Mouse (Mus musculus) urinary bladder, postnatal 4 days (tissue): Measurements from ENCODE around the gene Stx2.
A peak's percentile ranks its signal among the peaks of the same experiment; 100 is the strongest.
"Not testable (repeated sequence)": the region's sequence is repeated elsewhere in the genome, so short reads cannot be mapped to it uniquely, and the experiment has no call there.

ENCODE experiments used
- DNase-seq, 2 experiments: peaks; one replicate each; pipeline ENCODE4 v3.0.0; 2021 to 2022; ENCODE audit warnings: low spot score in 2 of 2

The Stx2 gene

GRCm38 (mm10) chr5:129009577-129009976 is 1.2 kb upstream of the Stx2 start:
- DNase-seq, result no peak

DNA sequence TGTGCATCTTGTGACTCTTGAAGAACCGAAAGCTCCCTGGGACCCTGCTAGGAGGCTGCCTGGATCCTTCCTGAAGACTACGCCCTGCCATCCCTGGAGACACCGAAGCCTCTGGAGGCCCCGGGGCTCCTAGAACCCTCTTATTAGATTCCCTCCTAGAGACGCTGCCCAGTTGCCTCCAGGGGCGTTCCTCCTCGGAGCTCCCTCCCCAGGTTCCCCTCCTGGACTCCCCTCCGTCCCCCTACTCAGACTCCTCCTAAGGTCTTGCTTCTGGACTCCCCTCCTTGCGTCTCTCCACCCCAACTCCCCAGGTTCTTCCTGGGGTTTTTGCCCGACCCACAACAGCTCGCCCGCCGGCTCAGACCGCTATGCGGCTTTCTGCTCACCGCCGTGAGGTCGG is 366 bp downstream of the Stx2 start:
- DNase-seq, result no peak

DNA sequence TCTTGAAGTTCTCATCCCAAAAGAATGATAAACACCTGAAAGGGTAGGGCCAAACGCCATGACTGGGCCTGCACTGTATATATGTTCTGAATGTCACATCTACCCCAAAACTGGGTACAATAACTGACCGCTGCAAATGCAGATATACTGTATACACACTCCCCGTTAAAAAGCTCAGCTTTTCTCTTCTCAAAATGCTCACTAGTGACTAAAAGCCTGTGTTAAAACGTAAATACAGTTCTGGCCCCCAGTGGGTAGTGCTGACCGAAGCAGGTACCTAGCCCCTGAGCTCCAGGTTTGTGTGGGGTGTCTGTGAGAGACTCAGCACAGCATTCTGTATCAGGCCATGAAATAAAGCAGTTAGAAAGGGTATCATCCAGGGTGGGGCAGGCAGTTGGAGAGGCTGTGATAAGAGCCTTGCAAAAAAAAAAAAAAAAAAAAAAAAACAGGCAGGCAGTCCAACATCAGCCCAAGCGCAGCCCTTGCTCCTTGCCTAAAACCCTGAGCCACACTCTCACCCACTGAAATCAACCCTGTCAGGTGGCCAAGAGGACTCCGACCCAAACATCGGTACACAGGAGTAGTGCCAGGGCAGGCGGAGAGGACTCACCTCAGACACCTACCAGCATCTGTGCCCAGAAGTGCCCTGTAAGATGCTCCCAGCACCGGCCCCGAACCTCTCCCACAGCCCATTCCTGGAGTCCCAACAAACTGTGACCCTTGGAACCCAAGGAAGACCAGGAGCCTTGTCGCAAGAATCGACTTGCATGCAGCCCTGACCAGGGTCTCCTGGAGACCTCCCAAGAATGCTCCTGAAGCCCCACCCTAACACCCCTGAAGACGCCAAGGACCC is 1.0 kb downstream of the Stx2 start:
- no peak for DNase-seq

DNA sequence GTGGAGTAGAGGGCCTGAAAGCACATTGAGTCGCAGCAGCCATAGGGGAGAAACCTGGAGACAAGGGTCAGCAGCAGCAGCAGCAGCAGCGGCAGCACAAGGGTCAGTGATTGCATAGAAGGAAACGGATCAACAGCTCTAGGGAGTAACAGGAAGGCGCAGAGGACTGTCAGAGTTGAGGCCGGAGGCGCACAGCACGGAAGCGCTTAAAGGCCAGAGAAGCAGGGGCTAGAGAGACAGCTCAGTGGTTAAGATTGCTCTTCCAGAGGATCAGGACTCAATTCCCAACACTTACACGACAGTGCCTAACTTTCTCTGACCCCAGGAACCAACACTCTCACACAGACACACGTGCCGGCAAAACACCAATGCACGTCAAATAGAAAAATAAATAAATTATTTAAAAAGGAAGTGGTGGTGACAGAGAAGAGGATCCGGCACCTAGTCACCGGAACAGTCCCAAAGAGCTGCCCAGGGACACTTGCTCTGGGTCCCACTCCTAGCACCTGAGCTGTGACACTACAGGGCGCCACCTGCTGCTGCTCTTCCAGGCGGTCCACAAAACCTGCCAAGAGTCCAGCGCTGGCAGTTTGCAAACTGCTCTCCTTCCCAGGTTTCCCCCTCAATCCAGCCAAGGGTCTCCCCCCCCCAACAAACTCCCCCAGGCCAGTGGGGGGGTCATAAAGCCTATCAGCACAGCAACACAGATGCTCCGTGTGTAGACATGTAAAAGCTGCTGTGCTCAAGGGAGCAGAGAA is 2.2 kb downstream of the Stx2 start:
- DNase-seq, result no peak

DNA sequence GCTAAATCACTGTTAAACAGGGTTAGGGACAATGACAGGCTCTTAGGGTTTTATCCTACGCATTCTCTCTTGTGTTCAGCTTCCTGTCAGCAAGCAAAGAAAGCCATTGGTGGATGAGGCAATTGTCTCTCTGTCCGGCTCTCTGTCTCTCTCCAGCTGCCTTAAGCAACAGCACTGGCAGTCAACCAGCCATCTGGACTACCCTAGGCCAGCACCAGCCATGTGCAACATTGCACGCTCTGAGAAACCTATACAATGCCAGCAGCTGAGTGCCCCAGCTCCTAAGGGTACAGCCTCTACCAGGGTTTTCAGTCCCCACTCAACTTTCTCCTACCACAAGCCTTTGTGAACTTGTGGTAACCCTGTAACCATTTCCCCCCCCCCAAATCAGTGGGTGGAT is 3.0 kb downstream of the Stx2 start:
- no peak for DNase-seq

DNA sequence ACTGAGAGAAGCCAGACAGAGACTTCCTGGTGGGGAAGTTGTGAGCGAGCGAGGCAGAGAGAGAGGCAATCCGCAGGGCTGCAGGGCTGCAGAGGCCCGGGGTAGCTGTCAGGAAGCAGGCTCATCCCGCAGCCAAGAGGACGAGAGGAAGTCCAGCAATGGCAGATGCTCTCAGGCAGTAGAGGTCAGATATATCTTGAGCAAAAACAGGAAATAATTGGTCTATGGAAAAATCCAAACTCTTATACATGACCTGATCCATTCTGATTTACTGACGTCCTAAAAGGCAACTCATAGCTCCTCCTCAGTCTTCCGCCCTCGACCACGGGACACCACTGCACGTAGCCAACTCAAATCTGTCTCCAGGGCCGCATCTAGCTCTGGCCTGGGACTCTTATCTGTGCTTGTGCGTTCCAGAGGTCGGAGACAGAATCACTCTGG is 5.8 kb downstream of the Stx2 start:
- no peak for DNase-seq

GRCm38 (mm10) chr5:129000706-129001468 is 7.5 kb downstream of the Stx2 start:
- no peak for DNase-seq

DNA sequence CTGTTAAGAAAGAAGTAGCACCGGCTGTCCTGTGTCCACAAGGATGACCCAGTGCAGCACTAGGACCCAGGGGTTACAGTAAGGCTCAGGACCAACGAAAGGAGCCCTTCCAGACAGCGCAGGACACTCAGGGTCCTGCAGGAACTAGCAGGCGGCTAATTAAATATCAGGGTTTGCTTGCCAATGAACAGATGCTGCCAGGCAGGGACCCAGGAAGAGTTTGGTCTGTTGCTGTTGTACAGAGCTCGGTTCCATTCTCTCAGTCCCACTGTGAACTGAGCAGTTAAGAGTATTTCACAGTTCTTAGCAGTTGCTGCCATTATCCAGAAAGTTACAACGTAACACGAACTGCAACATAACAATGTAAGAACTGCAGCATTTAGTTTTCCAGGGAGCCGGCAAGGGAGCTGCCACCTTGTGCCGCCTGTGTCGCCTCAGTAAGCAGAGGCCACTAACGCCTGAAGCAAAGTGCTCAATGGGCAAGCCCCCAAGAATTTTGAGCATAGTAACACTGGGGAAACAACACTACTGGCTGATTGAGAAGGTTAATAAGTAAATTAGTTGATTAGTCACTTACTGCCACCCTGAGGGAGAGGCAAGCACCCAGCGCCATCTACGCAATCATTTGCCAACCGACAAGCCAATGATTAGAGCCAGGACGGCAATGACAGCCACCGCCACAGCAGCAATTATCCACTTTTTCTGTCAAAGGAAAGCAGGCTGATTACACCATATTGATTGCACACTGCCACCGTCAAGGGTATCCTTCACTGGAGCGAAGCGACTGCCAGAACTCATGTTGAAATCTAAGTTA is 21.0 kb downstream of the Stx2 start:
- DNase-seq, result no peak

DNA sequence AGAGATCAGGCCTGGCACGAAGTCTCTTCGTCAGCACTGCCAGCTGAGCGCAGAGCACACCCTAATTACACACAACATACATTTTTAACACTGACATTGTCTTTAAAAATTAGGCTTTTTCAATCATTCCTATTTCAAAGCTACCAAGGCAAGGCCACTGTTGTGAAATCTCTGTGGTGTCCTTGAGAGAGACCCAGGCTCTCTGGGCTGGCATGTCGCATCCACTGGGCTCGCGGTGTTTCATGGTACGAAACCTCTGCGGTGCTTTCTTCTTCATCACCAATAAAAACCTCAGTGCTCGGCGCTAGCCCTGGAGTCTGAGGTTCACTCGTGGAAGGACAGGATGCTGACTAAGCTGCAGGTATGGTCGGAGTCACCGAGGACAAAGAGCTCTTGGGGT is 22.4 kb downstream of the Stx2 start:
- DNase-seq, result no peak

- DNase-seq, result no peak
These were observed 23.8 kb downstream of the Stx2 start for GRCm38 (mm10) chr5:128984536-128984935.

DNA sequence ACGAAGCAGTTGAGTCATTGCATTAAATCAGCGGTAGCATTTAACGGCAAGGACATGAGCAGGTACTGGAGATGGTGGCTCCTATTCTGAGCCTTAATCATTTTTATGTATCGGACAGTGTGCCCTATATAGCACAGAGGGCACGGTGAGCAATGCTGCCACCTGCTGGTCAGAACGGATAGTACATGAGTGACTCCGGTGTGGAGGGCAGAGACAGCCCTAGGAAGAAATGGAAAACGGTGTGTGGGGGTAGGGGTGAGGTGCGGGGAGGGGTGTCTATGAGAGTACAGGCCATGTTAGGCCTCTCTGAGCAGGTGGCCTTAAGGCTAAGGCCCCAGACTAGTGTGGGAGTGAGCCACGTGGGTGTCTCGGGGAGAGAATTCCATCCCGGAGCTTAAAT is 26.8 kb downstream of the Stx2 start:
- peak in 1 of 2 experiments; percentile 73 for DNase-seq

- DNase-seq, result no peak
These were observed 27.5 kb downstream of the Stx2 start for GRCm38 (mm10) chr5:128980857-128981256.

GRCm38 (mm10) chr5:128978957-128979356 is 29.4 kb downstream of the Stx2 start:
- DNase-seq, result no peak

- DNase-seq, result not testable (repeated sequence)
These were observed 30.9 kb downstream of the Stx2 start for GRCm38 (mm10) chr5:128977466-128977865.

DNA sequence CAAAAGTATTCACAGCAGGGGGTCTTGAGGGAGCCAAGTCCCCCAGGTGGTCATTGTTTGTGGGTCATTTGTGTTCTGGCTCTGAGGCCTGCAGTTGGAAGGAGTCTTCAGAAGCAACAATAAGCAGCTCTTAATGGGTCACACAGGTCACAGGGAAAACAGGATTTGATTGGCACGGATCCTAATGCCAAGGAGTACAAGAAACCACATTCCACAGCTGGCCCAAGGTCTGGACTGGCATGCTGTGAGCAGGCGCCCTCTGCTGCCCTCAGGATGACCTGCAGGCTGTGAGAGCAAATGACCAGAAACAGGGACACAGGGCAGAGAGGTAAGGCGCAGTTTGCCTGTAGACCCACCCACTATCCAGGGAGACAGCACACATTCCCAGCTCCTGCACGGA is 32.1 kb downstream of the Stx2 start:
- DNase-seq, result no peak

DNA sequence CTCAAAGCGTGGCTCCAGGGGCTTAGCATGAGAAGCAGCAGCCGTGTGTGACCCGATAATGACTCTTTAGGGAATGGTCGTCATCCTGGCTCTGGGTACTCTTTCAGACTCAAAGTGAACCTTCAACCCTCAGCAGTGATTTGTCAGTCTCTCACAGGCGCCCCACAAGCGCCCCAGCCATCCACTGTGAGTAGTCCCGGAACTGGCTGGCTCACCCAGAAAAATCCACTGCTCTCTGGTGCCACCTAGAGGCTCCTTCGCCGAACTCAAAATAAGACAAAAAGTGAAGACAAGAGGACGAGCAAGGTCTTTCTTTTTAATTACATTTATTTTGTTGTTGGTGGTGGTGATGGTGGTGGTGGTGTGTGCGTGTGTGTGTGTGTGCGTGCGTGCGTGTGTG is 37.1 kb downstream of the Stx2 start:
- peak in 1 of 2 experiments; percentile 71 for DNase-seq

DNA sequence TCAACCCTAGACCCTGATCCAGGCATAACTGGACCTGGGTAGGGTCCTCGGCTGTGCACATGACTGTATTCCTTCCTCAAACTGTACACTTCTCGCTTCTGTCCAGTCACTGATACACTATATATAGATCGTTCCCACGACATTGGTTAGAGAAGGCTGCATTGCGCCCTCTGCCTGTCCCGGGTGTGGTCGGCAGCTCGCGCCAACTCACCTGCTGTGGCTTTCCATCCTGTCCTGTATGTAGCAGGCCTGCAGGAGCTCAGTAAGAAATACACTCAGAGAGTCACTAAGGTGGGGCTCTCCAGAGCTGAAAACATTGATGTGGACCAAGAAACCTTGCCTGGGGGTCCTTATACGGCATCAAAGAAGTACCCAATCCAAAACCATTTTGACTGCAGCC is 37.5 kb downstream of the Stx2 start:
- no peak for DNase-seq

GRCm38 (mm10) chr5:128964353-128964752 is 44.0 kb downstream of the Stx2 start:
- DNase-seq, result no peak

DNA sequence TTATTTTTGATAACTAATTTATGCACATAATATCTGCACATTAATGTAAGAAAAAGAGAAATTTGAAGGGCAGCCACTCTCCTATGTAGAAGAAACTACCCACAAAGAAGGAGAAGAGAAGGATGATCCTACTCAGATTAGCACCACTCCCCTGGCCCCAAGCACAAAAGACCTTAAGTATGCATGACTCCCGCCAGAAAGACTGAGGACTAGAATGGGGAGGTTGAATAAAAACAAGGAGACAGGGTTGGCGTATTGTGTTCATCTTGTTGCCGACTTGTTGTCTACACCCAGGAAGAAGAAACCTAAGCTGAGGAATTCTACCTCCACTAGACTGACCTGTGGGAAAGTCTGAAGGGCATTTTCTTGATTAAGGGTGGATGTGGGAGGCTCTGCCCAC is 49.5 kb downstream of the Stx2 start:
- DNase-seq, result no peak

DNA sequence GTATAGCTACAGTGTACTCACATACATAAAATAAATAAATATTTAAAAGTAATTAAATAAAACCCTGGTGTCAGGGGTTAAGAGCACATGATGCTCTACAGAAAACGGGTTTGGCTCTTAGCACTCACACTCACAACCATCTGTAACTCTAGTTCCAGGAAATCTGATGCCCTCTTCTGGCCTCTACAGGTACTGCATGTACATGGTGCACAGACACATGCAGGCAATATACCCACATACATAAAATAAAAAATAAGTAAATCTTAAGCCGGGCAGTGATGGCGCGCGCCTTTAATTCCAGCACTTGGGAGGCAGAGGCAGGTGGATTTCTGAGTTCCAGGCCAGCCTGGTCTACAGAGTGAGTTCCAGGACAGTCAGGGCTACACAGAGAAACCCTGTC is 54.0 kb downstream of the Stx2 start:
- not testable (repeated sequence) for DNase-seq

GRCm38 (mm10) chr5:128953278-128954070 is 54.9 kb downstream of the Stx2 start, which contains the start of gene Rimbp2:
Gene Rimbp2 (minus strand): TSS chr5:128953486.
- DNase-seq, result no peak
